Mouse (Mus musculus): ENCODE measurements around the gene Tbrg1. TPM values are rescaled to one million over a fixed set of nuclear protein-coding genes. Genes with fewer than 3 reads are reported as not detected.

Tbrg1 gene
- total RNA-seq, 2 experiments from 2014 or later, result 75.0 to 76.6 TPM

GRCm38 (mm10) chr9:37634269-37634668, 22.8 kb downstream of the Tbrg1 start:
- no peak for DNase-seq (ENCODE audit: low spot score in 2 of 2)

GRCm38 (mm10) chr9:37632305-37632704, 24.8 kb downstream of the Tbrg1 start:
- DNase-seq (ENCODE audit: low spot score in 2 of 2), result no peak

DNA sequence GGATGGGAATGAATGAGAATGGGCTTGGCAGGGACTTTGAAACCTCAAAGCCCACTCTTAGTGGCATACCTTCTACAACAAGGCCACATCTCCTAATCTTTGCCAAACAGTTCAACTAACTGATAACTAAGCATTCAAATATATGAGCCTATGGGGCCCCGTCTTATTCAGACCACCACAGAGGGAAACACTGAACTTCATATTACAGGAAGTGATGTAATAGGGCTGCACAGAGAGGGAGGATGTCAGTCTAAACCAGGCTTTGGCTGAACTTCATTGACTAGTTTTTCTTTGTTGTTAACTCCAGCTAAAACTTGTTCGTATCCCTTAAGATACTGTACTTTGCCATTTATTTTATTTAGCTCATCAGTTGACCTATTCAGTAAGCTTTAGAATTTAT, 27.2 kb downstream of the Tbrg1 start:
- no peak for DNase-seq (ENCODE audit: low spot score in 2 of 2)

DNA sequence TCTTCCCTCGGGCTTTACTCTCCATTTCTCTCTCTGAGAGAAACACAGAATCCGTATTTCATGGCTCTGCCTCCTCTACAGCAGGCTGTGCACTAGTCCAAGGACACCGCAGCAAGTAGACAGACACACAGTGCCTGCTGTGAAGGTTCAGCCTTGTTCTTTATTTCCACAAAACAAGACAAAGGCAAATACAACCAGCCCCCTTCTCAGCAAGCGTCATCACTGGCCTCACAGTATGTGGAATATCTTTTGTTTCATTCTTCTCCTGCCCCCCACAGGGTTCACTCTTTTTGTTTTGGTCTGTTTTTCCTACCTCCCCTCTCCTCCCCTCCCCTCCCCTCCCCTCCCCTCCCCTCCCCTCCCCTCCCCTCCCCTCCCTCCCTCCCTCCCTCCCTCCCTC, 28.5 kb downstream of the Tbrg1 start:
- no peak for DNase-seq (ENCODE audit: low spot score in 2 of 2)

DNA sequence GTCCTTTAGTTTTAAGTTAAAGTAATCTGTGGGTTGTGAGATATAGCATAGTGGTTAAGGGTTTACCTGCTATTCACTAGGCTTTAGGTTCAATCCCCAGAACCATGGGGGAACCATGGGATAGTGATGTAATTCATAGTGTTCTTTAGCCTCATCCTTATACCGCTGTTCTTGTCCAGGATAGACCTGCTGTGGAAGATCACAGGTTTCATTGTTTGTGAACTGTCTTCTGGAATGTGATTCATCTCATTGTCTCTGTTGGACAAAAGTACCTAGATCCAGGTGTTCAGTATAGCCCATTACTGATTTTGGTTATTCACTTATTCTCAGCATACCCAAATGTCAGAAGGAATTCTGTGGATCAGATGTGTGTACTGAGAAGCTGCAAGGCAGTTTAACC, 29.8 kb downstream of the Tbrg1 start:
- DNase-seq (ENCODE audit: low spot score in 2 of 2), result no peak

DNA sequence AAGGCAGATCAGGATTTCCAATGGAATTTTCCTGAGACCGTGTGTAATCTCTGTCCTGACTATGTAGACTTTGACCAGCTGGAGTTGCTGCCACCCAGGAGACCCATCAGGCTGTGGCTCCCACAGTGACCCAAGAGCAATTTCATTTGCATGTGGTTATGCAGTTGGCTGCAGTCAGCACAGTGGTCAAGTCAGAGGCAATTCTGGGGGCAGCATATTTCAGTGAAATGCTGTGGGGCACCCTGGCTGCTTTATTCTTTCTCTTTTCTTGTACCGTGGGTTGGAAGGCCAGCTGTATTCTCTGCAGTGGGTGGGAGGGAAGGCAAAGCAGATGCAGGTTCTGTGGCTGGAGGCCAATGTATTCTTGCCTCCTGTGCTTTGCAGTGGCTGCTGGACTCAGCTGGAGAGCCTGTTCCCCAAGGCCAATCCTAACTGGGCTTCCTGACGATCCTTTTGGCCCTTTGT, 31.0 kb downstream of the Tbrg1 start:
- DNase-seq (ENCODE audit: low spot score in 2 of 2), result peak in 1 of 2 experiments; percentile 24

DNA sequence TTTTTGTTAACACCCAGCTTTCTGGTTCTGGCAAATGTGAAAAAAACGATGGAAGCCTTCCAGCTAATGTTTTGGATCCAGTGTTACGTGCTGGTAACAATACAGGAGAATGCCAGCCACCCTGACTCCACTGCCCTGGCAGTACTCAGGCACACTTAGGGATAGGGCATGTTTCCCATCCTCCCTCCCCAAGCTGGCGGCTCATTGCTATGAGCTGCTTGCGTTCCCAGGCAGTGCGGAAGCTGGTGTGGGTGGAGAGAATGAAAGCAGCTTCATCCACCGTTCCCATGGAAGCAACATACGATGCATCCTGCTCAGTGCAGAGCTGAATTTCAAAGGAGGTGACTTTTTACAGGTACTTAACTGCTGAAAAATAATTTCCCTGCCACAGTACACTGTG, 31.5 kb downstream of the Tbrg1 start:
- DNase-seq (ENCODE audit: low spot score in 2 of 2), result no peak

GRCm38 (mm10) chr9:37625129-37625528, 32.0 kb downstream of the Tbrg1 start:
- no peak for DNase-seq (ENCODE audit: low spot score in 2 of 2)

- DNase-seq (ENCODE audit: low spot score in 2 of 2), result no peak
These were observed 32.6 kb downstream of the Tbrg1 start for GRCm38 (mm10) chr9:37624502-37624901.

GRCm38 (mm10) chr9:37623981-37624380, 33.1 kb downstream of the Tbrg1 start:
- no peak for DNase-seq (ENCODE audit: low spot score in 2 of 2)

DNA sequence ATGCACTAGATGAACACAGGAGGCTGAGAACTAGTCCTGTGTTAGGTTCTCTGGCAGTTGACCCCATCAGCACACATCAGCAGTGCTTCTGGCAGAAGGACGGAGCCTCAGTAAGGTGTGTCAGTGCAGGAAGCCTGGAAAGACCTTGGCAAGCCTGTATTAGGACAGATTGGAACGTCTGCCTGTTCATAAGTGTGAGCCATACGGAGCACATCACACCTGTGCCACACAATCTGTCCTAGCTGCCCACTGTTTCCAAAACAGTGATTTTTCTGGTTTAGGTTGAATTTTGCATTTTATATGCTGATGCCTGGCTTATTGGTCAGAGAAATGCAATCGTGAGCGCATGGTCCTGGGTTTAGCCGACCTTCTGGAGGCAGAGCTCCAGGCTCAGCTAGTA, 35.8 kb downstream of the Tbrg1 start:
- DNase-seq (ENCODE audit: low spot score in 2 of 2), result no peak

- DNase-seq (ENCODE audit: low spot score in 2 of 2), result no peak
These were observed 40.3 kb downstream of the Tbrg1 start for GRCm38 (mm10) chr9:37616770-37617169.

GRCm38 (mm10) chr9:37615220-37615619, 41.9 kb downstream of the Tbrg1 start:
- DNase-seq (ENCODE audit: low spot score in 2 of 2), result no peak

GRCm38 (mm10) chr9:37614316-37614715, 42.8 kb downstream of the Tbrg1 start:
- no peak for DNase-seq (ENCODE audit: low spot score in 2 of 2)

GRCm38 (mm10) chr9:37613911-37614280, 43.2 kb downstream of the Tbrg1 start:
- no peak for DNase-seq (ENCODE audit: low spot score in 2 of 2)

DNA sequence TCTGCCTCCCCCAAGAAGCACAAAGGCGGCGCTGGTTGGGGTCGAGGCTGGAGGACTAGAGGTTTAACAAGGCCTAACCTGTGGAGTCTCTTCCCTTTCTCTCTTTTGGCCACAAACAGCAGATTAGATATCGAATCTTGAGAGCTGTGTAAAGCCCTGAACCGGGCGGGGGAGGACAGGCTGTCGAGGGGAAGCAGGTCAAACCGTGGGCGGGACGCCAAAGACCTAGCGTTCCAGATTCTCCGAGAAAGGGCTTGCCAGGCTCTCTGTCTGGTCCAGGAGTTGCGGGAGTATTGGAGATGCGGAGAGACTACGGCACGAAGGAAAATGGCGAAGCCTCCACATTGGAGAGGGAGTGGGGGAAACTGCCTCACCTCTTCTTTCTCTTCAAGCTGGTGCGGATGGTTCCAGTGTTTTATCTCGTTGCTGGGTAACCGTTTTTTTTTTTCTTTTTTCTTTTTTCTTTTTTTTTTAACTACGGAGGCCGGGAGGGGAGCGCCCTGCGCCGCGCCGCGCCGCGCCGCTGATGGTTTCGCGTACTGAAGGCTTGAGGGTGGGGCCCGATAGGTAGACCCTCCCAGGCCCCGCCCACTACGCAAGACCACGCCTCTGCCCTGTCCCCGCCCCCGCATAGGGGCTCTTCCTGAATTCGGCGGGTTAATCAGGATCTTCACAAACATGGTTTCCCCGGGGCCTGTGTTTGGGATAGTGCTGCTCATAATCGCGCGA, 43.8 kb downstream of the Tbrg1 start, which contains the start of gene Spa17:
Spa17 (minus strand) TSS at position 541 of the 729 bp plus-strand sequence.
- DNase-seq (ENCODE audit: low spot score in 2 of 2), result peak; percentile 75 to 85

DNA sequence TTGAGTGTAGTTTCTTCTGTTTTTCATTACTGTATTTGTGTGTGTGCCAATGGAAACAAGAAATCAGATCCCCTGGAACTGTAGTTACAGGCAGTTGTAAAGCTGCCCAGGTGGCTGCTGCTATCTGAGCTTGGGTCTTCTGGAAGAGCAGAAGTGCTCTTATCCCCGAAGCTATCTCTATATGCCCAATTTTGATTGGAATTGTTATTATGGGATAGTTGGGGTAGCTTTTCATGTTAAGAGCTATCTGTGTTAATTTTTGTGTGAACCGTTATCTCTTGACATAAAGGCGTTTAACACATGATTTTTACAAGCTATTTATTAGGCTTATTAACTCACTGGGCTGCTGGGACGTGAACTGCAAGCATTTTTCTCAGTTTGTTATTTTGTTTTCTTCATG, 47.6 kb downstream of the Tbrg1 start:
- DNase-seq (ENCODE audit: low spot score in 2 of 2), result no peak

- DNase-seq (ENCODE audit: low spot score in 2 of 2), result no peak
These were observed 52.0 kb downstream of the Tbrg1 start for GRCm38 (mm10) chr9:37605089-37605488.

GRCm38 (mm10) chr9:37600538-37601205, 56.4 kb downstream of the Tbrg1 start:
- DNase-seq (ENCODE audit: low spot score in 2 of 2), result no peak
